Mouse (Mus musculus): ENCODE data around the gene Slc9a8.
A peak's percentile ranks its signal among the peaks of the same experiment; 100 is the strongest.

GRCm38 (mm10) chr2:167421330-167422149 is at the start of gene Slc9a8:
- 0 out of 2 replicates have a peak, but pooled peaks have one; percentile 32 for TF ChIP-seq POLR2A (IDR thresholded peaks at IDR 0.05; ENCODE audit: extremely low read depth, insufficient read depth, low read length)
- no peak for TF ChIP-seq CTCF (IDR thresholded peaks at IDR 0.05; ENCODE audit: low read depth, low read length)

Data from liver, adult 2 months (tissue).